Mouse (Mus musculus): Measurements from ENCODE around the gene Abcc5.

- TF ChIP-seq CTCF (IDR thresholded peaks at IDR 0.05; ENCODE audit: extremely low read depth, insufficient read depth, insufficient read length, insufficient replicate concordance): no peak
- no peak for TF ChIP-seq POLR2A (IDR thresholded peaks at IDR 0.05; ENCODE audit: low read depth, low read length)
Observed at GRCm38 (mm10) chr16:20325286-20325685, 100.9 kb downstream of the Abcc5 start, which contains the start of gene Cyp2ab1.
